Mouse (Mus musculus) heart, postnatal 0 days (tissue): Measurements from ENCODE around the gene Nup210. TPM values are rescaled to one million over a fixed set of nuclear protein-coding genes. Genes with fewer than 3 reads are reported as not detected.

ENCODE experiments used
- ATAC-seq: fragments of 200-750 bp; cut with Nextera tagmentation; 2 replicates; pipeline ENCODE4 v1.8.0; 2017; ENCODE audit warnings: low read depth, moderate number of reproducible peaks, moderate library complexity; ENCODE audit not compliant: insufficient read depth
- DNase-seq: peaks from one replicate; pipeline ENCODE4 v3.0.0-alpha.2; 2016; ENCODE audit warnings: low spot score
- H3K27ac ChIP-seq: fragments of 300-500 bp; sonication (generic); 2 replicates; pipeline ENCODE4 v1.5.1; 2014; ENCODE audit warnings: low read depth, mild to moderate bottlenecking
- H3K27me3 ChIP-seq: fragments of 300-500 bp; sonication (generic); 2 replicates; pipeline ENCODE4 v1.6.1; 2014; ENCODE audit warnings: low read length, mixed read lengths; ENCODE audit not compliant: control insufficient read depth, insufficient read depth
- H3K36me3 ChIP-seq: fragments of 300-500 bp; sonication (generic); replicated peaks from 2 replicates; pipeline ENCODE4 v1.6.1; 2014; ENCODE audit warnings: low read length, mixed read lengths; ENCODE audit not compliant: control insufficient read depth, insufficient read depth
- H3K4me1 ChIP-seq: fragments of 300-500 bp; sonication (generic); 2 replicates; pipeline ENCODE4 v1.6.1; 2014; ENCODE audit warnings: antibody characterized with exemption; ENCODE audit not compliant: control insufficient read depth, insufficient read depth
- H3K4me2 ChIP-seq: fragments of 300-500 bp; sonication (generic); 2 replicates; pipeline ENCODE4 v1.6.1; 2014; ENCODE audit warnings: low read depth, mild to moderate bottlenecking, low read length, moderate library complexity
- H3K4me3 ChIP-seq: fragments of 300-500 bp; sonication (generic); 2 replicates; pipeline ENCODE4 v1.5.1; 2014; ENCODE audit warnings: low read depth, low read length
- H3K9ac ChIP-seq: fragments of 300-500 bp; sonication (generic); replicated peaks from 2 replicates; pipeline ENCODE4 v1.6.1; 2014; ENCODE audit warnings: low read depth, low read length, mixed read lengths
- H3K9me3 ChIP-seq: fragments of 300-500 bp; sonication (generic); replicated peaks from 2 replicates; pipeline ENCODE4 v1.6.1; 2016; ENCODE audit warnings: low read length; ENCODE audit not compliant: control insufficient read depth
- CTCF ChIP-seq: IDR thresholded peaks from 2 replicates; pipeline ENCODE4 v1.5.1; 2016; ENCODE audit warnings: antibody characterized with exemption, control low read depth, low read depth
- EP300 ChIP-seq: IDR thresholded peaks from 2 replicates; pipeline ENCODE4 v1.6.1; 2016; ENCODE audit warnings: antibody characterized with exemption, low read depth
- WGBS: fragments of 180-500 bp; shearing (Covaris S2); extraction: QIAGEN DNeasy Blood & Tissue Kit; methylation state at CpG from one replicate; pipeline ENCODE4 v1.1.7; 2014; 5-methylcytosine and 5-hydroxymethylcytosine counted together
- polyA plus RNA-seq: library from polyadenylated mRNA; unstranded; fragments of >200 nt; fragmentation: Nextera tagmentation; extraction: Ambion mirVana; gene quantifications from 2 replicates; pipeline ENCODE4 v1.2.1, GENCODE M21; 2015
- total RNA-seq: library from RNA; depleted of rRNA; stranded (reverse); fragments of >200 nt; gene quantifications from 2 replicates; pipeline ENCODE4 v1.2.3, GENCODE M21; 2014; ENCODE audit warnings: low replicate concordance

Nup210 gene
- total and polyA plus RNA-seq, 2 experiments from 2014 or later, result 1.6 to 13.4 TPM

GRCm38 (mm10) chr6:91095072-91095601 is 21.5 kb downstream of the Nup210 start:
- no peak for ATAC-seq
- 80% methylated on average over 2 of the region's 2 CpGs for WGBS
- H3K27me3 ChIP-seq, result no peaks in the 10 kb centered on the region

GRCm38 (mm10) chr6:91092216-91092899 is 24.3 kb downstream of the Nup210 start:
- TF ChIP-seq EP300, result no peak
- no peak for TF ChIP-seq CTCF
- no peak overlapping the region for H3K9ac ChIP-seq
- H3K36me3 ChIP-seq, result peaks cover 14% of the 10 kb centered on the region; the same call in 1 of the 2 replicates
- 81% methylated on average over 10 of the region's 10 CpGs for WGBS
- no peaks in the 10 kb centered on the region; the same call in 1 of the 2 replicates for H3K9me3 ChIP-seq
- H3K27me3 ChIP-seq, result no peaks in the 10 kb centered on the region
- no peaks in the 10 kb centered on the region for H3K4me1 ChIP-seq
- H3K4me2 ChIP-seq, result no peak overlapping the region
- ATAC-seq (no peak), DNase-seq (no peak)
- H3K27ac ChIP-seq, result no peak overlapping the region
- no peak overlapping the region for H3K4me3 ChIP-seq

More at GRCm38 (mm10) chr6:91095072-91095601, 21.5 kb downstream of the Nup210 start:
- Histone ChIP-seq H3K9ac (no peak overlapping the region), H3K36me3 (peaks cover 24% of the 10 kb centered on the region; the same call in 1 of the 2 replicates), H3K27ac (no peak overlapping the region), H3K4me2 (no peak overlapping the region), H3K4me3 (no peak overlapping the region), H3K4me1 (no peaks in the 10 kb centered on the region), H3K9me3 (no peaks in the 10 kb centered on the region; the same call in 1 of the 2 replicates)
- TF ChIP-seq CTCF (no peak), EP300 (no peak)
- DNase-seq, result no peak

- Histone ChIP-seq H3K4me3 (no peak overlapping the region), H3K36me3 (no peaks in the 10 kb centered on the region; the same call in 1 of the 2 replicates), H3K9me3 (no peaks in the 10 kb centered on the region), H3K27ac (no peak overlapping the region), H3K9ac (no peak overlapping the region), H3K27me3 (no peaks in the 10 kb centered on the region), H3K4me2 (no peak overlapping the region), H3K4me1 (no peaks in the 10 kb centered on the region)
- DNase-seq, result no peak
- 72% methylated on average over 5 of the region's 5 CpGs for WGBS
- no peak for ATAC-seq
- no peak for TF ChIP-seq EP300
- 0 out of 2 replicates have a peak, but pooled peaks have one; percentile 9 for TF ChIP-seq CTCF
Observed at GRCm38 (mm10) chr6:91085114-91085892, 31.3 kb downstream of the Nup210 start.

- no peak overlapping the region for H3K27ac ChIP-seq
- H3K4me2 ChIP-seq, result no peak overlapping the region
- no peak overlapping the region for H3K4me3 ChIP-seq
- no peak overlapping the region for H3K9ac ChIP-seq
- TF ChIP-seq EP300 (no peak), CTCF (peak; percentile 52)
- no peaks in the 10 kb centered on the region for H3K36me3 ChIP-seq
- H3K4me1 ChIP-seq, result peaks cover 11% of the 10 kb centered on the region
- no peak; the same call in 1 of the 2 replicates for ATAC-seq
- no peaks in the 10 kb centered on the region for H3K27me3 ChIP-seq
- no peaks in the 10 kb centered on the region for H3K9me3 ChIP-seq
- WGBS, result 25% methylated on average over 1 of the region's 1 CpGs
- DNase-seq, result peak; percentile 55
Observed at GRCm38 (mm10) chr6:91080033-91080432, 36.6 kb downstream of the Nup210 start.

GRCm38 (mm10) chr6:91076249-91076648 is 40.4 kb downstream of the Nup210 start:
- Histone ChIP-seq H3K27ac (peak overlapping the region; percentile 70), H3K4me3 (no peak overlapping the region), H3K36me3 (no peaks in the 10 kb centered on the region), H3K4me1 (peaks cover 11% of the 10 kb centered on the region), H3K27me3 (no peaks in the 10 kb centered on the region), H3K9ac (no peak overlapping the region), H3K9me3 (no peaks in the 10 kb centered on the region), H3K4me2 (no peak overlapping the region)
- WGBS, result 20% methylated on average over 9 of the region's 9 CpGs
- no peak for TF ChIP-seq EP300
- TF ChIP-seq CTCF, result no peak
- DNase-seq (peak; percentile 91), ATAC-seq (peak; percentile 97)
